Mouse (Mus musculus) thymus, adult 2 months (tissue): ENCODE measurements around the gene Atg101.

Experiments used
- CTCF ChIP-seq: fragments of 200-500 bp; IDR thresholded peaks from 2 replicates; pipeline ENCODE4 v1.5.1; 2012; ENCODE audit warnings: mild to moderate bottlenecking, control low read depth, low read length, moderate library complexity, borderline replicate concordance; ENCODE audit not compliant: control insufficient read depth, poor library complexity, insufficient read depth; ENCODE audit errors: extremely low read depth
- POLR2A ChIP-seq: fragments of 200-500 bp; IDR thresholded peaks from 2 replicates; pipeline ENCODE4 v1.6.1; 2012; ENCODE audit warnings: mild to moderate bottlenecking, low read length, control low read depth, moderate library complexity; ENCODE audit not compliant: control insufficient read depth, poor library complexity, insufficient read depth; ENCODE audit errors: extremely low read depth

- no peak for TF ChIP-seq POLR2A
- TF ChIP-seq CTCF: no peak
These were observed 44.3 kb upstream of the Atg101 start for GRCm38 (mm10) chr15:101239821-101240220.
